Mouse (Mus musculus) CD4-positive, CD25-positive, alpha-beta regulatory T cell, adult 4 months (primary cell): ENCODE results near the gene Gm42688. TPM values are rescaled to one million over a fixed set of nuclear protein-coding genes. Genes with fewer than 3 reads are reported as not detected.

Experiments
- ATAC-seq: one replicate; pipeline ENCODE4 v1.8.0; 2017
- polyA plus RNA-seq, 2 experiments: library from polyadenylated mRNA; unstranded; fragments of 100-300 nt; shearing (Covaris generic); gene quantifications; one replicate each; pipeline ENCODE4 v1.2.1; 2017

Gm42688 gene
- polyA plus RNA-seq, 2 experiments from 2014 or later, result 0.67 to 0.68 TPM

DNA sequence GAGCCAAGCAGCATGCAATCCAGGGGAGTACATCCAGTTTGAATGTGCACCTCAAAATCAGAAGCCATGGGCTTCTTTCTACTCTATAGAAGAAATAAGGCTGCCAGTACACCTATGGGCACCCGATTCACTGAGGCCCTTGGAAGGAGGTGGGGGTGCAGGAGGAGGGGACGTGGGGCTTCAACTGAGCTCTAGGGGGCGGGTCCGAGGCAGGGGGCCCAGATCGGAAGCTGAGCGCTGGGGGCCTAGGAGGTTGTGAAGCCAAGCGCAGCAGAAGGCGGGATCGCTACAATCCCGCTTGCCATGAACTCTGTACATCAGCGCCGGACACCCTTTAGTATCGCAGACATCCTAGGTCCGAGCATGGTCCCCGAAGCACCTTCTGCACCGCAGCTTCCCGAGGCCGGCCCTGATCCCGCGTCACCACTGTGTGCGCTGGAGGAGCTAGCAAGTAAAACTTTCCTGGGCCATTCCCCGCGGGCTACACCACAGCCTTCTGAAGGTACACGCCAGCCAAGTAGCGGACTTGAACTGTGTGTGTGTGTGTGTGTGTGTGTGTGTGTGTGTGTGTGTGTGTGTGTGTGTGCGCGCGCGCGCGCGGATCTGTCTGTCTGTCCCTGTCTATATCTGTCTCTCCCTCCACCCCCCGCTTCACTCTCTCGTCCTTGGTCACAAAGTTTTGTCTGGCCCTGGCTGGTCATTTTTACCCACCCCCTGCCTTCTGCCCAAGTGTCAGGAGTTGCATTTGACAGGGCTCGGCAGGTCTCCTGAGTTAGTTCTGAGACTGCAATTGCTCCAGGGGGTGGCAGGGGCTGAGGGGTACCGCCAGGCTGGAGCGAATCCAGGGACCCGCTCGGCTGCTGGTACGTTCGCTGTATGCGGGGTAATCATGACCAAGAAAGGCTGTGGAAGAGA, 15.0 kb upstream of the Gm42688 start, which contains the start of gene Lbx2:
Gene Lbx2, plus strand, starts transcription at position 247 of the 915 bp plus-strand sequence.
- peak; percentile 66 for ATAC-seq

DNA sequence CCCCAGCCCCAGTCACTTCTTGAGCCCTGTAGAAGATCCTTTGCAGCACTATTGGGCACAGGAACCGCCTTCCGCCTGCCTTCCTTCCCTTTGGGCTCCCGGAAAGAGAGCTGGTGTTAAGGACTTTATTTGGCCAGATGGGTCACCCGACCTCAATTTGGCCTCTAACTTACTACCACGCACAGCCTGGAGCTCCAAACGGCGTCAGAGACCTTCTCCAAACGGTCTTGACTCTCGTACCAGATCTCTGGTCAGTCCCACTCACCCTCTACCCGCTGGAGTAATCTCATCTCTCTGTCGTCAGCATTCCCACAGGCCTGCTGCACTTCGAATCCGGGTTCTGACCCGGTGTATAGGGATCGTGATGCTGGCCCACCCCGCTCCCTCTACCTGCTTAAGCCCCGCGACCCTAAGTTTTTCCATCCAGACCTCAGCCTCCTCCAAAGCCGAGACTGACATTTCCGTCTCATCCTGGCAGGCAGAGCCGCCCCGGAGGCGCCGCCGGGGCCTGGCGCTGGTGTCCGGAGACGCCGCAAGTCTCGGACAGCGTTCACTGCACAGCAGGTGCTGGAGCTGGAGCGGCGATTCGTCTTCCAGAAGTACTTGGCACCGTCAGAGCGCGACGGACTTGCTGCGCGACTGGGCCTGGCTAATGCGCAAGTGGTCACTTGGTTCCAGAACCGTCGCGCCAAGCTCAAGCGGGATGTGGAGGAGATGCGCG, 14.1 kb upstream of the Gm42688 start:
- ATAC-seq, result peak; percentile 45

DNA sequence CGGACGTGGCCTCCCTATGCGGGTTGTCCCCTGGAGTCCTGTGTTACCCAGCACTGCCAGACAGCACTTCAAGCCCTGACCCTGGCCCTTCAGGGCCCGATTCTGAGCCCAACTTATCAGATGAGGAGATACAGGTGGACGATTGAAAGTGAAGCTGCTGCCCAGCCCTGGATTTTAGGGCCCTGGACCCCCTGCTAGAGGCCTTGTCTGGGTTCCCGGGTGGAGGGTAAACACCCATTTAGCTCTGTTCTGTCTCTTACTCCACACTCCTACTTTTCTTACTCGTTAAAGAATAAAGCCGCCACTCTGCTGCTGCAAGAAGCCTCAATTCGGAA, 13.5 kb upstream of the Gm42688 start:
- no peak for ATAC-seq

DNA sequence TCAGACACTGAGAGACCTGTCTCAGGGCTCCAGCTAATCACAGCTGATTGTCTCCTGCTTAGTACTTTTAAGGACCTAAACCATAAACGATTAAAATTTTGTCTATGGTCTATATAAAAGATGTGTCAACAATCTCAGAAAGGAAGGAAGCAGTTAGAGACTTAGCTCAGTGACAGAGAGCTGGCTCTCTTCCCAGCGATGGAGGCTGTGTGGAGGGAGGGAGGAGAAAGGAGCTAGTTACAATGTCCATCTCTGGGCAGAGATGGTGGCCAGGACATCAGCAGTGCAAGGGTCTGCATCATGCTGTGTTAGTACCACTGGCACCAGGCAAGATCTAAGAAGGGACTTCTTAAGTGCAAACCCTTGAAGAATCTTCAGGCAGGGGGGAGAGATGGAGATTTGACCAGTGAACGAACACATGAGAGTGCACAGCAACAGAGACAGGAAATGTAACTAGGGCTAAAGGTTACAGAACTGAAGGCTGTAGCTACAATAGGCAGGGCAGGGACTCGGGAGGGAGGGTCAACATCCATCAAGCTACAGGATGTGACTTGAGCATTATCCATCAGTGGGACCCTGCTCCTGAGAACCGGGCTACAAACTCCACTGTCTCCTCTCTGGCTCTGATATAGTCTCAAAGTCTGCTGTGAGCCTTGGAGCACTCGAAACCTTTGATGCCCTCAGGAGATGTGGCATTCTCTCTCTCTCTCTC, 8.8 kb upstream of the Gm42688 start:
- ATAC-seq, result no peak

DNA sequence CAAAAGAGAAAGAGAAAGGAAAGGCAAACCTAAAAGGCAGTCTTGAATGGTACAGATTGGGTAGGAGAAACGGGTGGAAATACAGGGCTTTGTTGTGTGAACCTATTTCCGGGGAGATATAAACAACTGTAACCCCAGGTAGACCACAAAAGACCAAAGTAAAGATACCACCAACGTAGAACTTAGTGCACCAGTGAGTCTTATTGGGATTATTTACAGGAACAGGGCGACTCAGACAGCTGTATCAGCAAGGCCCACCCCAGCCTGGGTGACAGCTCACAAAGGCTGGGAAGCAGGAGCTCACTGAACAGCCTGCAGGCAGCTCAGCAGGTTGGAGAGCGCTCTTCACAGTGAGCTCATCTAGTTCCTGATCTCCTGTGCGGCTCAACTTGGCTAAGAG, 5.4 kb upstream of the Gm42688 start:
- ATAC-seq, result peak; percentile 98

DNA sequence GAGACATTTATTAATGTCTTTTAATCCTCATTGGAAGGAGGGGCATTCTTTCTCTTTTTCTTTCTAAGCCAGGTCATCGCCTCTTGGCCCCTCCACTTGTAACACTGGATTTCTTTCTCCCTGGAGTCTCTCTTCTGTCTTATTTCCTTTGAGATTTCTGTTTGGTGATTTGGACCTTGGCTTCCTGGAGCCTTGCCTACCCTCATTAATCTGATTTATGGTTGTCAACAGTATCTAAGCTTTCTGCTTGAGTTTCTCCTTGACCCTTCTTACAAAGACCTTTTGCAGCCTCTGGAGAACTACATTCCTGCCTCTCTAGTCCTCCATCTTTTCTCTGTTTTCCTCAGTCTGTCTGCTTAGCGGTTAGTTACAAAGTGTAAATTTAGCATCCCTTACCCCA, 3.0 kb upstream of the Gm42688 start:
- ATAC-seq, result no peak

DNA sequence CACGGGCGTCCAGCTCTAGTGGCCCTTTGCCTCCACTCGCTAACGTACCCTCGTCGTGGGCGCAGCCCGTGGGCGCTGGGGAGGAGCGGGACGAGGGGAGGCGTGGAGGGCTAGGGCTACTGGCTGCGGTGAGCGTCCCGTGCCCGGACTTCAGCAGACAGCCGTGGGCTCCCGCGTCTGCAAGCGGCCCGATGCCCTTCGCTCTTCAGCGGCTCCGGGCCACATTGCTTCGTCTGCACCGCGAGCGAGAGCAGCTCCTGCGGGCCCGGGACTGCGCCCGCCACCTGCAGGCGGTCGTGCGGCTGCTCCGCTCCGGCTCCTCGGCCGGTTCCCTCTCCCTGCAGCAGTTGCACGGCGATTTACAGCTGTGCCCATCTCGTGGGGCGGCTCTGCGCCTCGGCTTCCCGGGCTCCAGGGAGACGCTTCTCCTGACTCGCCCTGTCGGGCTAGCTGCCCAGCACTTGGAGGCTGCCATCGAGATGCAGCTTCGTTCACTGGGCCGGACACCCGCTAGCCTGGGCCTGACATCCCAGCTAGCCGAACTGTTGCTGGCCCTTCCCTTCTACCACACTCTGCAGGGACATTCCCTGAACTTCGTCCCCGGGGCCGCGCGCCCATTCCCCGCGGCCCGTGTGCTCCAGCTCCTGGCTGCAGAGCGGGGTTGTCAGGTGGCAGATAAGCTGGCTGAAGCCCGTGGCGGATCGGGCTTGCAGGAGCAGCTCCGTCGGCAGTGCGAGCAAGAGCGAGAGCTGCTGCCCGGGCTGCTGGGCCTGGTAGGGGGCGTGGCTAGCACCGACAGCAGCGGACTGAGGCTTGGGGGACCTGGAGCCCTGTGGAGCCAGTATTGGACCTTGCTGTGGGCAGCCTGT, 505 bp downstream of the Gm42688 start:
- peak; percentile 75 for ATAC-seq

DNA sequence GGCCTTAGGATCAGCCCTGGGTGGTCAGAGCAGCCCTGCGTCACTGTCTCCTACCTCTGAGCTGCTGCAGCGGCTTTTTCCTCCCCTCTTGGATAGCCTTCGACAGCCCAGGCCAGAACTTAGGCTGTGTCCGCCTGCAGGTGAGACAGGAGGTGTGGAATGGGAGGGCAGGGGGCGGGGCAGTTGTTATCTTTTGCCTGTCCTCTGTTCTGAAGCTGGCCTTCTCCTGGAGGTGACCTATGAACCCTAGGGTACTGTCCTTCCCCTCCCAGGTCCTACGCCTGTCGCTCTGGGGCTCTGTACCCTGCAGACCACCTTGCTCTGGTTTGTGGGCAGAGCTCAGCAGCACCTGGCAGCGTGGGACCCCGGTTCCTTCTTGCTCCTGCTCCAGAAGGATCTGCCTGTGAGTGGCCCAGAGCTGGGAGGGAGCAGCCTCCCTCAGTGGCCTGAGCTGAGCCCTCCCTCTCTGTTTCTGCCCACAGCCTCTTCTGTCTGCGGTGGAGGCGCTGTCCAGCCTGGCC, 1.8 kb downstream of the Gm42688 start:
- ATAC-seq, result no peak

DNA sequence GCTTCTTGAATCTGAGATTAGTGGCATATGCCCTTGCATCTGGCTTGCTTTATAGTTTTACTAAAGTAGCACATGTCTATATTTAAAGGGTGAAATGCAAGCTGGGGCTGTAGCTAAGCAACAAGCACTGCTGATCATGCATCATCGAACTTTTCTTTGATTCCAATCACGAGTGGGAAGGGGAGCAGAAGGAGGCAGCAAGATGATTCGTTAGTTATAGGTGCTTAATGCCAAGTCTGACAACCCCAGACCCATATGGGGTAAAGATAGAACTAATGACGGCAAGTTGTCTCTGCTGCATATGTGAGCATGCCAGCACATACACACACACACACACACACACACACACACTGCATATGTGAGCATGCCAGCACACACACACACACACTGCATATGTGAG, 2.7 kb downstream of the Gm42688 start:
- no peak for ATAC-seq

DNA sequence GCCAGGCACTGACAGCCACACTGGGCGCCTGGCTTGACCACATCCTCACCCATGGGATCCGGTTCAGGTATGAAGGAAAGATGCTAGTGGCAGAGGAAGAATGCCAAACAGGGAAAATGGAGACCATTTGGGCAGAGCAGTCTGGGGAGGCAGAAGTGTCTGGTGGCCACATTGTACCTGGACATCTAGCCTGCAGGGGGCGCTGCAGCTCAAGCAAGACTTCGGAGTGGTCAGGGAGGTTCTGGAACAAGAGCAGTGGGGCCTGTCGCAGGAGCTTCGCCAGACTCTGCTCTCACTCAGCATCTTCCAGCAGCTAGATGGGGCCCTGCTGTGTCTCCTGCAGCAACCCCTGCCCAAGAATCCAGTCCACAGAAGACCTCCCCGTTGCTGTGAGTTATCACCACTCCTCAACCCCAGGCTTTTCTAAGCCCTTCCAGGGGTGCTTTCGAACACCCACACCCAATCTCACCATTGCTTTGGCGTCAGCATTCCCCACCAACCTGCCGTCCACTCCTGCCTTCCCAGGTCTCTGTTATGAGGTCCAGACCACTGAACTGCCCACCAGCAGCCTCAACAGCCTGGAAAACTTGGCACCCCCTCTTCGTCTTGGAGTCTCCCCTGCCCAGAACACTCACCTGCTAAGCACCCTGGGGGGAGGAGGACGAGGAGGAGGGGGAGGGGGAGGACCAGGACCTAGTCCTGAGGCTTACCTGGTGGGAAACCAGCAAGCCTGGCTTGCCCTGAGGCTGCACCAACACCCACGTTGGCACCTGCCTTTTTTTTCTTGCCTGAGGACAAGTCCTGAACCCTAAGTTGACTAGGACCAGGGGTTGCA, 6.4 kb downstream of the Gm42688 start:
- ATAC-seq, result peak; percentile 50

DNA sequence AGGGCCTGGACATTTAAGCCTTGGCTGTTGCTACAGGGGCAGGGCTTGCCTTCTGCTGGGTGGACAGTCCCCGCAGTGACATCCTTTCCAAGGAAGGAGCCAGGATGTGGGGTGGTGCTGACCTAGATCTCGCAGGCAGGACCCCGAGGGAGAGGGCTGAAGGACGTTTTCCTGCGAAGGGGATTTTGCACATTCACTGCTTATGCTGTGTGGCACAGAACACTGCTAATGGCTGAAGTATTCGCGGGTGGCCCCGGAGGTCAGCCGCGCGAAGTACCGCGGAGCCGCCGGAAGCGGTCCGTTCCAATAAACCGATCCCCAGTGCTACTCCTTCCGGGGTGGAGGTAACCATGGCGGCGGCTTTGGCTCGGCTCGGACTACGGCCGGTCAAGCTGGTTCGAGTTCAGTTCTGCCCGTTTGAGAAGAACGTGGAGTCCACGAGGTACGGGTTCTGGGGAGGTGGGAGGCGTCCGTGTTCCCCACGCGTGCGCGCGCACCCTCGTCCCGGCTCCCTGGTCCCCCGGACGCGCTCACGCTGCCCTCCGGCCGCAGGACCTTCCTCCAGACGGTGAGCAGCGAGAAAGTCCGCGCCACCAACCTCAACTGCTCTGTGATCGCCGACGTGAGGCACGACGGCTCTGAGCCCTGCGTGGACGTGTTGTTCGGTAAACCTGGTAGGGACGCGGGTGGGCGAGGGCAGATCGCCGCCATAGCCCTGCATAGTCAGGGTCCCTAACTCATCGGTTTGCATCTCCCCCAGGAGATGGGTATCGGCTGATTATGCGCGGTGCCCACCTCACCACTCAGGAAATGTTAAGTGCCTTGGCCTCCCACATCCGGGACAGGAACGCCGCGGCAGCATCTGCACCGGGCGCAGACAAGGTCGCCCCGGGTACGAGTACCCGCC, 7.6 kb downstream of the Gm42688 start, which contains the start of gene Mrpl53:
Gene Mrpl53, plus strand, starts transcription at position 279 of the 907 bp plus-strand sequence.
- peak; percentile 79 for ATAC-seq

DNA sequence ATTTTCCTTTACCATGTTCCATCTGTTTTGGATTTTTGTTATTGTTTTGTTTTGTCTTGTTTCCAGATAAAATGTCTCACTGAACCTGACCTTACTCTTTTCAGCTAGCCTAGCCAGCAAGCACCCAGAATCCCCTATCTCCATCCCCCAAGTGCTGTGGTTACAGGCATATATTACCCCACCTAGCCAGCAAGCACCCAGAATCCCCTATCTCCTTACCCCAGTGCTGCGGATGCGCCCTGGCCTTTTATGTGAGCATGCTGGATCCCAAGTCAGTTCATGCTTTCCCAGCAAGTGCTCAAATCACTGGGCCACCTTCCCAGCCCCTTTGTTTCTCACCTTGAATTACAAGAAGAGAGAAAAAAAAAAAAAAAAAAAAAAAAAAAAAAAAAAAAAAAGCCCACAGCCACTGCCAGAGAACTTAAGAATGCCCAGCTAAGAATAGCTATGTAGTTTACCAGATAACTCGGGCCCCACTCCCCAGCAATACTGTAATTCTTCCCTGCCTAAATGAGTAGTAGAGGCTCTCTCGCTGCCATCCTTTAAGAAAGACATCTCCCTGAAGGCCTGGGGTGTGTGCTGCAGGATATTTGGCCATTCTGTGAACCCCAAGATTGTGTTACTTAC, 10.2 kb downstream of the Gm42688 start:
- no peak for ATAC-seq

DNA sequence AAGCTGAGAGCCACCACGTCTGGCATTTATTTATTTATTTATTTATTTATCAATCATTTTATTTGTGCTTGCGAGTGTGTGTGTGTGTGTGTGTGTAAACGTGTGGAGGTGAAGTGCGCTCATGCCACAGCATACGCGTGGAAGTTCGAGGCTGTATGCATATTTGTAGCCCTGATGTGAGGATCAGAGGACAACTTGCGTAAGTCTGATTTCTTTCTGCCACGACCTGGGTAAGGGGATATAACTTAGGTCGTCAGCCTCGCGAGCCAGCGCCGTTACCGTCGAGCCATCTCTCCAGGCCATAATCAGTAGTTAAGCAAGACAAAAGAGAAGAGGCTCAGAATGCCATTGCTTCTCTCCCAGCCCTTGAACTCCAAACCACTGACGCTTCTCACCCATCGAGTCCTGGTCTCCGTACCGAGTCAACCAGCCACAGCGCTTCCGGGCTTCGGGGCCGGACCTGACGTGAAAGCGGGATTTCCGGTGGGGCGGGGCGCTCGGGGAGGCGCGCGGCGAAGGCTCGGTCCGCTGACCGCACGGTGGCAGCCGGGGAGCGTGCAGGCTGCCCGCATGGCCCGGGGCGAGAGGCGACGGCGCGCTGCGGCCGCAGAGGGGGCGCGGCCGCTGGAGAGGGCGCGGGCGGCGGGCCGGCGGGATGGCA, 13.7 kb downstream of the Gm42688 start, which contains the start of gene Mogs:
Gene Mogs, plus strand, starts transcription at position 486 of the 661 bp plus-strand sequence.
- peak; percentile 92 for ATAC-seq

DNA sequence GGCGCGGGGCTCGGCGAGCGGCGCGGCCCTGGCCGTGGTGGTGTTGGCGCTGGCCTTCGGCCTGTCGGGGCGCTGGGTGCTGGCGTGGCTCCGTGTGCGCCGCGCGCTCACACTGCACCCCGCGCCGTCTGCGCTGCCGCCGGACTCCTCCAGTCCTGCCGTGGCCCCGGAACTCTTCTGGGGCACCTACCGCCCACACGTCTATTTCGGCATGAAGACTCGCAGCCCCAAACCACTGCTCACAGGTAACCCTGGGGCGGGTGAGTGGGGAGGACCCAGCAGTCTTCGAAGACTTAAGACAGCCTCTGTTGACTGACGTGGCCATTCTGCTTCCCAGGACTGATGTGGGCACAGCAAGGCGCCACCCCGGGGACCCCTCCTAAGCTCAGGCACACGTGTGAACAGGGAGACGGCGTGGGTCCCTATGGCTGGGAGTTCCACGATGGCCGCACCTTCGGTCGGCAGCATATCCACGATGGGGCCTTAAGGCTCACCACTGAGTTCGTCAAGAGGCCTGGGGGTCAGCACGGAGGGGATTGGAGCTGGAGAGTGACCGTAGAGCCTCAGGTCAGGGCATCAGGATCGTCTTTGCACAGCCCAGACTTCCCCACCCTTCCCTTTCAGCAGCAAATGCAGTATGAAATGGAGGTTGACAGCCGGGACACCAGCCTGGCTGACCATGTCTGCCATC, 14.4 kb downstream of the Gm42688 start:
- peak; percentile 65 for ATAC-seq

DNA sequence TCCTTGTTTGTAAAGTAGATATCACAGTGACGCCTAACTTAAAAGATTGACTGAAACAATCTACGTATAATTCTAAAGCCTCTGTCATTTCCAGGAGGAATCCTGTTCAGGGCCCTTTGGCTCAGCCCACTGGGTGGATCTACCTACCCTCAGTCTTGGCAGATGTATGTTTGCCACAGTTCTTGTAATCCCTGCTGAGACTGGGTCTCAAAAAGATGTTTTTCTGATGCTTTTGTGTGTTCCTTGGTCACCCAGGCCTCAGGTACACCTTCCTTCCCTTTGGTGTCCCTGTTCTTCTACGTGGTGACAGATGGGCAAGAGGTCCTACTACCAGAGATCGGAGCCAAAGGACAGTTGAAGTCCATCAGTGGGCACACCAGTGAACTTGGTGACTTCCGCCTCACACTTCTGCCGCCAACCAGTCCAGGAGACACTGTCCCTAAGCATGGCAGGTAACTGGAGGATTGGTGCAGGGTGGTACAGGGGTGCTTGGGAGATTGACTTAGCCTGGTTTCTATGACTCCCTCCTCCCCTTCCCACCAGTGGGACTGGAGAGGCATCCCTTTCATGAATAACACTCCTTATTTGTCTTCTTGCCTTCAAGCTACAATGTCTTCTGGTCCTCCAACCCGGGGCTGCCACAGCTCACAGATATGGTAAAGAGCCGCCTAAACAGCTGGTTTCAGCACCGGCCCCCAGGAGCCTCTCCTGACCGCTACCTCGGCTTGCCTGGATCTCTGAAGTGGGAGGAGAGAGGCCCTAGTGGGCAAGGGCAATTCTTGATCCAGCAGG, 15.2 kb downstream of the Gm42688 start:
- ATAC-seq, result no peak

DNA sequence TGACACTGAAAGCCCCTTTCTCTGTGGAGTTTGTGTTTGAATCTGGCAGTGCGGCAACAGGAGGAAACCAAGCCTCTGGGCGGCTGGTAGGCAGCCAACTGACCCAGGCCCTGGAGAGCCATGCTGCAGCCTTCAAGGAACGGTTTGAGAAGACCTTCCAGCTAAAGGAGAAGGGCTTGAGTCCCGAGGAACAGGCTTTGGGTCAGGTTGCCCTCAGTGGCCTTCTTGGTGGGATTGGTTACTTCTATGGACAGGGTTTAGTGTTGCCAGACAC, 15.7 kb downstream of the Gm42688 start:
- ATAC-seq, result no peak

DNA sequence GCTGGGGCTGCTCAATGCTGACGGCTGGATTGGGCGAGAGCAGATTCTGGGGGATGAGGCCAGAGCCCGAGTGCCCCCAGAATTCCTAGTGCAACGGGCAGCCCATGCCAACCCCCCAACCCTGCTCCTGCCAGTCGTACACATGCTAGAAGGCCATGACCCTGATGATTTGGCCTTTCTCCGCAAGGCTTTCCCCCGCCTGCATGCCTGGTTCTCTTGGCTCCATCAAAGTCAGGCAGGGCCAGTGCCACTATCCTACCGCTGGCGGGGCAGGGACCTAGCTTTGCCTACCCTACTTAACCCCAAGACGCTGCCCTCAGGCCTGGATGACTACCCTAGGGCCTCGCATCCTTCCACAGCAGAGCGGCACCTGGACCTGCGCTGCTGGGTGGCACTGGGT, 16.2 kb downstream of the Gm42688 start:
- no peak for ATAC-seq
